Mouse (Mus musculus) thymus, postnatal 25 days (tissue): ENCODE results near the gene Sbno2.
"Not testable (repeated sequence)": the region's sequence is repeated elsewhere in the genome, so short reads cannot be mapped to it uniquely, and the experiment has no call there.

Experiments
- DNase-seq: peaks from one replicate; pipeline ENCODE4 v3.0.0; 2022

Sbno2 gene

DNA sequence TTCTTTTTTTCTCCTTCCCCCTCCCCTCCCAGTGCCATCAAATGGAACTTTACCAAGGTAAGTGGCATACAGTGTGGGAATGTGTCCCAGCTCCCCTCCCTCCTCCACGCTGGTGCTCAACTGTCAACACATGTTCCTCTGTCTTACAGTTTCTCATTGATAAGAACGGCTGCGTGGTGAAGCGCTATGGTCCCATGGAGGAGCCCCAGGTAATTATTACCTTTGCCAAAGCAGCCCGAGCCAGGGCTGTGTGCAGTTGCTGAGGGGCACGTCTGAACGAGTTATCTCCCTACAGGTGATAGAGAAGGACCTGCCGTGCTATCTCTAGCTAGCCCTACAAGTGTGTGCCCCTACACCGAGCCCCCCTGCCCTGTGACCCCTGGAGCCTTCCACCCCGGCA is 49.5 kb downstream of the Sbno2 start:
- DNase-seq = no peak

DNA sequence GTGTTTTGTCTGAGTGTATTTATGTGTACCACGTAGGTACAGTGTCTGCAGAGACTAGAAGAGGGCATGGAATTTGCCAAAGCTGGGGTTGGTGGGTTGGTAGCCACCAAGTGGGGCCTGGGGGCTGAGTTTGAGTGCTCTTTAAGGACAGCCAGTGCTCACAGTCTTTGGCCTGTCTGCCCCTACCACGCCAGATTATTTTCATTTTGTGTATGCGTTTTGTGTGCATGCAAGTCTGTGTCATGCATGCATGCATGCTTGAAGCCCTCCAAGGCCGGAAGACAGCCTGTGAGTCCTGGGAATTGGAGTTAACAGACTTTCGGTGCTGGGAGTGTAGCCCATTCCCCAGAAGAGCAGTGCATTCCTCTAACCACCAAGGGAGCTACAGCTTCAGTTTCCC is 50.0 kb downstream of the Sbno2 start:
- no peak for DNase-seq

DNA sequence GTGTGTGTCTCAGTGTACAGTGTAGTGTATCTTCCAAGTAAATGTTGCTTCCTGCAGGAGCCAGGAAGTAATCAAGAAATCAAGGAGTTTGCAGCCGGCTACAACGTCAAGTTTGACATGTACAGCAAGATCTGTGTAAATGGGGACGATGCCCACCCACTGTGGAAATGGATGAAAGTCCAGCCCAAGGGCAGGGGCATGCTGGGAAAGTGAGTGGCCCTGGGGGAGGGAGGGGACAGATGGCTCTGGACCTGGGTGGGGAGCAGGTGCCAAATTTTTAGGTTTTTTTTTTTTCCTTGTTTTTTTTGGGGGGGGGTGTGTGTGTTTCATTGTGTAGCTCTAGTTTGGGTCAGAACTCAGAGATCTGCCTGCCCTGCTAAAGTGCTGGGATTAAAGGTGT is 50.5 kb downstream of the Sbno2 start:
- not testable (repeated sequence) for DNase-seq

DNA sequence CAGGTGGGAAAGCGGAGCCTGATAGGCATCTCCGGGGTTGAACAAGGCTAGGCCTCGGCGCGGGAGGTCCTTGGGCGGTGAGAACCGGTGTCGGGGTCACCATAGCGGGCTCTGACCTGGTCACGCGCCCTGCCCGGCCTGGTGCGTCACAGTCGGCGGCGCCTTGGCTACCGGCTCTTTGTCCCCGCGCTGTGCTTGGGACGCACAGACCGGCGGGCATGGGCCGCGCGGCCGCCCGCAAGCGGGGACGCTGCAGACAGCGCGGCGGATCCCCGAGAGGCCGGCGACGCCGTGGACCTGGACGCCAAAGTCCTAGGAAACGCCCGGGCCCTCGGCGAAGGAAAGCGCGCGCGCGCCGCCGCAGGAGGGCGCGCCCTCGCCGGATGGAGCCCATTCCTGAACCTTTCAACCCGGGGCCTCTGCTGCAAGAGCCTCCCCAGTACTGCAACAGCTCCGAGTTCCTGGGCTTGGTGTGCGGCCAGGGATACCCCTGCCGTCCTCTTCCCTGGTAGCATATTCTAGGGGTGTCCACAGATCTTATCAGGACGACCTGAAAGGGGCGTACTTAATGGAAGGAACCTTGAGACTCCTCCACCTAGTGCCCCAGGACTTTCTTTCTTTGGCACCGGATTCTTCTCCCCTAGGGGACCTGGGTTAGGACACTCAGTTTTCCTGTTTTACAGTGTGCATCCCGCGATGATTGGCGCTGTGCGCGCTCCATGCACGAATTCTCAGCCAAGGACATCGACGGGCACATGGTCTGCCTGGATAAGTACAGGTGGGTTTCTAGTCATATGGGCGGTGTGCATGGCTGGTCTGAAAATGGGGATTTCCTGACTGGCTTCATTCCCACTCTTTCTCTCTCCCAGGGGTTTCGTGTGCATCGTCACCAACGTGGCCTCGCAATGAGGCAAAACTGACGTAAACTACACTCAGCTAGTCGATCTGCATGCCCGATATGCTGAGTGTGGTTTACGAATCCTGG is 51.2 kb downstream of the Sbno2 start:
- DNase-seq = peak; percentile 76

DNA sequence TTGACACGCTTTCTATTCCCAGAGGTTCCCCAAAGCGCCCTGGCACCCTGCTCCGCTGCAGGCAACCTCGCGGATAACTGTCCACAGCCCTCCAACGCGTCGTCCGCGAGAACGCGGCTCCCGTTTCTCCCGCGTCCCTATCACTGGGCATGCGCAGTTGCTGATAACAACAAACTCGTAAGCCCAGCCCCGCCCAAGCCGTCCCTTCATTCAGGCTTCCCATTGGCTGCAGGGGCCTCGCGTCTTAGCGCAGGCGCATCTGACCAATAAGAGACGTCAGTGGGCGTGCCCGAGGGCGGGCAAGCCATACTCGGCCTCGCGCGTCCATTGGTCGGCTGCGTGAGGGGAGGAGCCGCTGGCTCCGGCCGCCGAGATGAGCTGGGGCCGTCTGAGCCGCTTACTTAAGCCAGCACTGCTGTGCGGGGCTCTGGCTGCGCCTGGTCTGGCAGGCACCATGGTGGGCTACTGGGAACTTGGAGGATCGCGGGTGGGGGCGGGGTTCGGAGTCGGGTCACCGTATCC is 52.1 kb downstream of the Sbno2 start:
- DNase-seq = peak; percentile 100

DNA sequence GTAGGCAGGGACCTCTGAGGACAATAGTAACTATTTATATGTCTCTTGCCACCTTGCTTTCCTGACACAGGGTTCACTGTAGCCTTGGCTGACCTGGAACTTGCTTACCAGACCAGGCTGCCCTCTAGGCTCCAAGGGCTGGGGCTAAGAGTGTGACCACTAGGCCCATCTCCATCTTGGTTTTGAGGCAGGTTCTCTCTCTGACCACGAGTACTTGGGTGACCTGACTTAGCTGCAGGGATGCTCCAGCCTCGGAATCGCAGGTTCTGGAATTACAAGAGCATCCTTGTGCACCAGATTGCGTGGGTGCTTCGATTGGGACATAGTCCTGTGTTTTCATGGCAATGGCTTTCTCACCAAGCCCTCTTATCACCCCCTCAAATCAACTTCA is 53.0 kb downstream of the Sbno2 start:
- DNase-seq = no peak

DNA sequence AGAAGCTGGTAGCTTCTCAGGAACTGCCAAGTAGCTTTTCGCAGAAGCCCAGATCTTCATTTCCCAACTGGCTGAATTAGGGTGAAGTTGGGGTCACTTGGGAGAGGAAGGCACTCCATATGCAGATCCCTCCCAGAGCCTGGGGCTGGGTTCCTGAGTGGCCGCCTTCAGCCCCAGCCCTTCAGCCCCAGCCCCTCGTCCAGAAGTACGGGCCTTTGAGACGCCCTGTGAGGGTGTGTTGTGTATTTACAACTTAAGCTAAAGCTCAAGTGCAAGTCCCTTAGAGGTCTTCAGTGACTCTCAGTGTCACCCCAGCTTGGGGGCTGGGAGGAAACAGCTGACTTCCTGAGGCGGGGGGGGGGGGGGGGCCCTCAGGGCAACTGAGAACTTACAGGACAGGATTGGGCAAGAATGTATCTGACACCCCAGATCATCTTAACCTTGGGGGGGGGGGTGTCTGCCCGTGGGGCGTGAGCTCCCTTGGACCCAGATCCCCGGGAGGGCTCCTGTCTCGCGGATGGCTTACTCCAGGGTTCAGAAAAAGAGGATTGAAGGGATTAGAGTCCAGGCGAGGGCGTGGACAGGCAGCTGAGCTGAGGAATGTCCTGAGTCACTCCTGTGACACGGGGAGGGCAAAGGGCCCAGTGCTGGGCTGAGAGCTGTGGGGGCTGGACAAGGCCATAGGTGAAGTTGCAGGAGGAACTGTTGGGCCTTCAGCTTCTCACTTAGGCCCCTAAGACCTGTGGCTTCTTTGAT is 53.6 kb downstream of the Sbno2 start:
- DNase-seq = peak; percentile 49

DNA sequence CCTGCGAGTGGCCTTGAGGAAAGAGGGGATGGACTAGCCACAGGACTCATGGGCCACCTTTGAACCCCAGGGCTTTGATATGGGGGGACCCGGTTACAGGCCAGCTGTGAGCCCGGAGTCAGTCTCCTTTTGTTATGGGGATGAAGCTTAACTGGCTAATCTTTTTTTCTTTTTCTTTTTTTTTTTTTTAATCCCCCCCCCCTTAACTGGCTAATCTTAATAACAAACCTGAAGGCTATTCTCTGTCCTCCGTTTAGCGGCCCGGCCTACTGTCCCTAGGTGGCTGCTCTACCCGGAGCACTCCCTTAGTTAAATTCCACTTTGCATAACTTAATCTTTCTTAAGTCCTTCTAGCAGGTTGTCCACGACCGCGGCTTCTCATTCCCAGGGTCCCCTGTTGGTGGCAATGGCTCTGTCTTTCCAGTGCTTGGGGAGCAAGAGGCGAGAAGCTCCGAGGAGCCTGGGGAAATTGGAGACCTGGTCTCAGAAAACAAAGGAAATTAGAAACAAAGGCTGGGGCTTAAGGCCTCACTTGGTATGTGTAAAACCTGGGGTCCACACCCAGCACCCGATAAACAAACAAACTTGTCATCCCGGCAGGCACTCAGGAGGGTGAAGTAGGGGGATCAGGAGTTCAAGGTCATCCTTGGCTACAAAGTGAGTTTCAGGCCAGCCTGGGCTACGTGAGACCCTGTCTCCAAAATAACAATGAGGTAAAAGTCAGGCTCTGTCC is 54.3 kb downstream of the Sbno2 start:
- DNase-seq = no peak

DNA sequence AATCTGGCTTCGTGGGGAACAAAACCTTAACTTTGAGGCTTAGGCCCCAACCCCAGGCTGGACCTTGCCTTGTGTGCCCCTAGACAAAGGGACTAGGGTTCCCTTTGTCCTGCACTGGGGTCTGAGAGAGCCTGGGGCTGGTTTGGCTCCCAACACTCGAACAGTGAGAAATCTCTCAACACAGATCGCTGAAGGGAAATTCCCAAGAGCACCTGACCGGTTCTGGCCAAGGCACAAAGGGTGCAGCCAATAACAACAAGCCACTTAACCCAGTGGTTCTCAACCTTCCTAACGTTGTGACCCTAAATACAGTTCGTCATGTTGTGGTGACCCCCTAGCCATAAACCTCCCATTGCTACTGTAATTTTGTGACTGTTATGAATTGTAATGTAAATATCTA is 55.1 kb downstream of the Sbno2 start:
- DNase-seq = no peak

DNA sequence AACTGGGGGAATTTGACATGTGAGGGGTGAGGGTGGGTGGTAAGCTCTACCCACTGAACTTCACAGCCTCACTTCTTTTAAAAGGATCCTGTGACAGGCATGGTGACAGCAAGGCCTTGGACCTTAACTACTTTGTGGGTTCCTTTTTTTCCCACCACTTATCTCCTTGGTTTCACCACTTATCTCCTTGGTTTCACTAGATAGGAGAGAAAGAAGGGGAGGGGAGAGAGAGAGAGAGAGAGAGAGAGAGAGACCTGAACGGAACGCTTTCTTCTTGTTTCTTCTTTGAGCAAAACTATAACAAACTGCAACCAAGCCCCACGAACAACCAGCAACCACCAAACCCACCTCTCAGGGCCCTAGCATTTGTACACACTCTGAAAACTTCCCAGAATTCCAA is 56.5 kb downstream of the Sbno2 start:
- DNase-seq = no peak

DNA sequence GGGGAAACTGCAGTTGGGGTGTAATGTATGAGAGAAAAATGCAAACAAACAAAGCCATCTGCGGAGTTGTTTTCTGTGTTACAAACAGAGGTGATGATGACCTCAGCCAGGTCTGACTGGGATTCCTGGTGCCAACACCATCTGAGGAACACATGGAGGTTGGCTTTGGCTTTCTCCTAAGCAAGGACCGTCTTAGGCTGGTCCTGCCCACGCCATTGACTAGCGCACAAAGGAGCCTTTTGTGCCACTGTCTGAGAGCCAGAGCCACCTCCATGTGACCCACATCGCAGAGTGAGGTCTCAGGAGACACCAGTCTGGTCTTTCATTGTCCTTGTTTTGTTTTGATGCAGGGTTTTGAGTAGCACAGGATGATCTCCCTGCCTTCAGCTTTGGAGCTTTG is 57.0 kb downstream of the Sbno2 start:
- DNase-seq = no peak

DNA sequence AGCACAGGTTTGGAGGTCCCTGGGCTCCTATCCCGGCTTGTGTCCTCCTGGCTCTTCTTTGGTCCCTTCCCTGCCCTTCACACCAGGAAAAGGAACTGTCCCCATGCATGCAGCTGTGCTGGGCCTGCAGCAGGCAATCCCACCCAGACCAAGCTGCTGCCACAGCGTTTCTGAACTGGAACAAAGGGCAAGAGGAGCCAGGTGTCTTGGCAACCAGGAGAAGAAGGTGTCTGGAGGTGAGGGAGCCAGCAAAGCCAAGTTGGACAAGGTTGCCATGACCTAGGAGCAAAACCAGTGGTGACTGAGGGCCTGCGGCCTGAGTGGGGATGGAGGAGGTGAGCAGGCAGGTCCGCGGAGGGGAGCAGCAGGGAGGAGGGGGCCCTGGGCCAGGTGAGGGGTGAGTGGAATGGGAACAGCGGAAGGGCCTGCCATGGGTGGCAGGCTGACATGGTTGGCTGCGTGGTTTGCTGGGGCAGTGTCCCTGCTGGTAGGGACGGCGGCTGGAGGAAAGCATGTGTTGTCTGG is 58.3 kb downstream of the Sbno2 start, which contains the start of gene Gpx4:
TSS of gene Gpx4 (plus strand) at position 126 of the 525 bp plus-strand sequence.
- no peak for DNase-seq

DNA sequence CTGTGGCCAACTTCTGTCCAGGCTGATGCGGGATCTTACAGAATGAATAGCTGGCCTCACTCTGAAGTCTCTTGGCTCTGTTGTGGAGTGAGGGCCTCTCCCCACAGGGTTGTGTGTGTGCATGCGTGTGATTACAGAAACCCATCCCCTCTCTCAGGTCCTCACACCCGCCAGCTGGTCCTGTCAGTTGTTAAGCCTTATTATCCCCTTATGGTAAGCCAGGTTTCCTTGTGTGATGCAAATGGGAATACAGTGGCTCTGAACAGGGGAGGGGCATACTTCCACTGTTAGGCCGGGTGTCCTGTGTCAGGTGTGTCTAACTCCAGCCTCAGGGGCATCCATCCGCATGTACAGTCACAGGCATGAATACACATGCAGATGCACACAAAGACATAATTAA is 59.6 kb downstream of the Sbno2 start:
- no peak for DNase-seq

DNA sequence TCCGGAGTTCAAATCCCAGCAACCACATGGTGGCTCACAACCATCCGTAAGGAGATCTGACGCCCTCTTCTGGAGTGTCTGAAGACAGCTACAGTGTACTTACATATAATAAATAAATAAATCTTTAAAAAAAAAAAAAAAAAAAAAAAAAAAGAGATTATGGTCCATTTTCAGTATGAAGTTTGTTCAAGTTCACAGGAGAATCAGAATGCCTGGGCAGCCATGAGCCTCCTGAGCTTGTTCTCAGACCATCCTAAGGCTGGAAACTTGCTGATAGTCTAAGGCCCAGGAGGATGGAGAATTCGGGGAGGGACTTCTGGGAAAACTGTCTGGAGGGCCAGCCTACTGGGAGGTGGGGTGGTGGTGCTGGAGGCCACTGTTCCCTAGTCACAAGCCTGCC is 60.0 kb downstream of the Sbno2 start:
- DNase-seq = not testable (repeated sequence)

DNA sequence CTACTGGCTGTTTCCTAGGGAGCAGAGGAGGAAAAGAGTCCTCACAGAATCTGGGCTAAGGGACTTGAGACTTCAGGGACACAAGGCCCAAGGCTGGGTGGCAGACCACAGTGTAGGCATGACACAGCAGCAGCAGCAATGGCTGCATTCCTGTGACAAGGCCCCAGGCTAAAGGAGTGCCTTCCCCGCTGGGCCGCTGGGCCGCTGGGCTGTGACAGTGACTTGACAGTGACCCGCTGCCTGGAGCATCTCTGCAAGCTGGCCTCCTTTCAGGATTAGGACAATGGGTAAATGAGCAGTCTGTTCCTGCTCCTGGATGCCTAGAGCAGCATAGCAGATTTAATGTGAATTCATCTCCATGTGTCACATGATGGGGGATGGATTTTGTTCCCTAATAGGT is 61.3 kb downstream of the Sbno2 start:
- DNase-seq = no peak

DNA sequence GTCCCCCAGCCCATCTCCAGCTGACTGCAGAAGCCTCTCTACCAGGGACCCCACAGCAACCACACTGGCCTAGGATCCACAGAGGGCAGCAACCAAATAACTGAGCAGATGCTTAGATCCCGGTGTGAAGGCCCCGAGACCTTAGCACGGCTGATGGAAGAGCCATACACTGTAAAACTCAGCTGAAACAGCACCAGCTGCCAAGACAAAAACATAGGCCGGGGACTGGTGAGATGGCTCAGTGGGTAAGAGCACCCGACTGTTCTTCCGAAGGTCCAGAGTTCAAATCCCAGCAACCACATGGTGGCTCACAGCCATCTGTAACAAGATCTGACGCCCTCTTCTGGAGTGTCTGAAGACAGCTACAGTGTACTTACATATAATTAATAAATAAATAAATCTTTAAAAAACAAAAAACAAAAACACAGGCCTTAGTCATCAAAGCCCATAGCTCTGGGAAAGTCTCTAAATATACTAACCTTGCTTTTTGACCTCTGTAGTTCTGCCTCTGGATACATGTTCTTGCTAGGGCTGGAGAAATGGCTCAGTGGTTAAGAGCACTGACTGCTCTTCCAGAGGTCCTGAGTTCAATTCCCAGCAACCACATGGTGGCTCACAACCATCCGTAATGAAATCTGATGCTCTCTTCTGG is 63.8 kb downstream of the Sbno2 start:
- not testable (repeated sequence) for DNase-seq

DNA sequence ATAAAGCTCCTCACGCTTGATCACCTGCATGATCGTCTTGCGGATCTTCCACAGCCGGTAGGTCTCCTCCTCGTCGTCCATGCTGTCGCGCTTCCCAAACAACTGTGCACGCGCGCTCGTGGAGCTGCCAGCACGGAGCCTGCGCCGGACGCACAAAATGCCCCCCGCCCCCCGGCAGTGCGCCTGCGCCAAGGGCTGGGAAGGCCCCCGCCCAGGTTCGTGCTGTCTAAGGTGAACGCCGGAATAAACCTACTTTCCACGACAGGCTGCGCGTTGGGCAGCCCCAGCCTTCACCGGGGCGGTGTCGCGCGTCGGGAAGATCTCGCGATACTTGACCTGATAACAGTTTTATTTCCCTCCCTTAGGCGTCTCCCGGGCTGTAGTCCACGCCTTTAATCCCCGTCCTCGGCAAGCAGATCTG is 65.8 kb downstream of the Sbno2 start, which contains the start of gene Polr2e:
TSS of gene Polr2e (minus strand) at position 237 of the 421 bp plus-strand sequence.
- peak; percentile 96 for DNase-seq

DNA sequence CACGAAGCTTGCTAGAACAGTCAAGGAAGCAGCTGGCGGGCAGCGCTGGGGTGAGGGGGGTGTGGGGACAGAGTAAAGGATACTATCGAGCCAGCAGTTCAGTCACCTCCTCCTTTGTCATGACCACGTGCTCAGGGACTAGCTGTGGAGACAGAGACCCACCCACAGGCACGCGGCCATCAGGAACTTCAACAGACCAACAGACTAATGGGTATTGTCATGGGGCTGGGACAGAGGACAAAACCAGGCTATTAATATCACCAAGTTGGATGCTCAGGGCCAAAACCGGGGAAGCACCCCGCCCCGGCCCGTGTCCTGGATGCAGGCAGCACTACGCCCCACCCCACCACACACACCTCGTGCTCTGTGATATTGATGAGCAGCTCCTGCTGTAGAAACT is 68.5 kb downstream of the Sbno2 start:
- DNase-seq = no peak

DNA sequence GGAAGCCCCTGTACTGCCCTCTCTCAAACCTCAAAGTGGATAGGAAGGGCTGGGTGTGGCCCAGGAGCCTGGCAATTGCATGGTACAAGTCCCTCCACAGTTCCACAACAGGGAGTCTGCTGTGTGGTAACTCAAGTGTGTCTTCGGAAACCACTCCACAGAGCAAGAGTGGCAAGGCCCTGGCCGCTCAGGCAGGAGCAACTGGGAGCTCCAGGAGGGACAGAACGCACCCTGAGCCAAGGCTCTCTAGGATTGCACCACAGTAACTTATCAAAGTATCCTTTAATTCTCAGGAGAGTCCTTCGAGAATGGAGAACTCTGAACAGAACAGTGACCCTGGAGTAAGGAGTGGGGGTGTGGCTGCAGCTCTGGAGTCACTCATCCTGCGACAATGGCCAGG is 69.7 kb downstream of the Sbno2 start:
- DNase-seq = no peak

DNA sequence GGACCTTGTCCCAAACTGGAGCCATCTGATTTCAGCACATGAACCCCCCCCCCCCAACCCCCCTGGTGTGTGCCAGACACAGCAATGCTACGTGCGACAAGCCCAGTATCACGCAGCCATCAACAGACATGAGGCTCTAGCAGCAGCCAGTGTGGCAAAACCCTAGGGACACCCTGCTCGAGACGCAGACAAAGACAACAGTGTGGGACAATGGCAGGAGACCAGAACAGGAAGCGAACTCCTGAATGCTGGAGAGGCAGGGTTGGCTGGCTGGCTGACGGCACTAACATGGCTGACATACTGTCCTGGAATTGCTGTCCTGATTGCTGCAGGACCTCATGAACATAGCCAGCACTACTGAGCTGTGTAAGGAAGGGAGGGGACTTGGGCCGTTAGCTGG is 70.2 kb downstream of the Sbno2 start:
- no peak for DNase-seq

DNA sequence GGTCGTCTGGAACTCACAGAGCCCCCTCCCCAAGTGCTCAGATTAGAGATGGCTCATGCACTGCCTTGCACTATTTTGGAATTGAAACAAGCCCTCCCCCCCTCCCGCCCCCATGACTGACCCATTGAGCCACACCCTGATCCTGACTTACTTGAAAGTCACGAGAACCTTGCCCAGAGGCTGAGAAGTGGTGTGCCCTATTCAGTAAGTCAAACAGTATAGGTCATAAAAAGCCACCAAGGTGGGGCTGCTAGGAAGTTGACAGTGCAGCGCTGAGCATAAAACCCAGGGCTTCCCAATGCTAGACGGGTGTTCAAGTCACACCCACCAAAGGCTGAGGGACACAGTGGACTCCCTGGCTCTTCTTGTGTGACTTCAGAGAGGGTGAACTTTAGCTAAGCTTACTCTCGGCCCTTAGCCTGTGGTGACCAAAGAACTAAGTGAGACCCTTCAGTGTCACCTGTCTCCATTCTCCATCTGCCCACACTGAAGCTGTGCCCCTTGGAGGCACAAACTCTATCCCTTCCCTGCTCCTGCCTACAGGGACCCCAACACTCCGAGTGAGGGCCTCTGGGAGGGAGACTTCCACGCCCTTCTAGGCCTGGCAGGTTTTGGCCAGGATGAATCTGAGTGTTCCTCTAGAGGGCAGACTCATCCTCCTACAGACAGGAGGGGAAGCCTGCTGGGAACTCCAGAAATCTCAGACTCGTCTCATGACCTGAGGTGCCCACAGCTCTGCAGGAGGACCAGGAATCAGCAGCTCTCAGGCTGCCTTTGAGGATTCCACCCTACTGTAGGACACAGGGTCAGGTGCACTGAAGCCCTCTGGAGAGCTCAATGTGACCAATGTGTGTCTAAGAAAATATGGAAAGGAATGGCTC is 71.6 kb downstream of the Sbno2 start:
- no peak for DNase-seq
